In genomic region chr2:74740311-74741091, GRCm38 (mm10) we compare ENCODE assay signal across 13 mouse cellular contexts. TPM values are rescaled to one million over a fixed set of nuclear protein-coding genes. Genes with fewer than 3 reads are reported as not detected.
DNase-seq lines count a peak whose midpoint lies in the region; ATAC-seq lines count a peak whose summit lies in the region.
"Had no signal": no experiment of that assay in that cellular context is flagged by ENCODE, and none has a peak within 500 bp of the region (broad histone marks: within the 10 kb centered on the region; RNA-seq: fewer than 3 reads in every experiment).

No protein-coding gene starts in this region.

- H3K4me2 ChIP-seq in forebrain, embryonic 15.5 days (replicated peaks) = no peak overlapping the region
- peak overlapping the region; percentile 42 for H3K4me2 ChIP-seq in intestine, embryonic 16.5 days (ENCODE audit: low read depth, low read length)
- peak overlapping the region; percentile 35; the same call in 1 of the 2 replicates for H3K4me2 ChIP-seq in stomach, embryonic 15.5 days

- peaks cover 11% of the 10 kb centered on the region for H3K4me1 ChIP-seq in forebrain, embryonic 10.5 days
- peaks cover 4% of the 10 kb centered on the region; the same call in 1 of the 2 replicates for H3K4me1 ChIP-seq in forebrain, embryonic 15.5 days
- 0 out of 2 replicates have a peak, but pooled peaks cover 3% of the 10 kb centered on the region for H3K4me1 ChIP-seq in intestine, embryonic 16.5 days (ENCODE audit: control insufficient read depth, insufficient read depth, low read length)
- H3K4me1 ChIP-seq in stomach, embryonic 15.5 days = 0 out of 2 replicates have a peak, but pooled peaks cover 6% of the 10 kb centered on the region

- no peak overlapping the region for H3K9ac ChIP-seq in forebrain, embryonic 15.5 days (replicated peaks)
- H3K9ac ChIP-seq in intestine, embryonic 16.5 days (ENCODE audit: low read depth, low read length) = peak overlapping the region; percentile 37
- H3K9ac ChIP-seq in stomach, embryonic 15.5 days = no peak overlapping the region

- no peak overlapping the region for H3K27ac ChIP-seq in forebrain, embryonic 10.5 days
- H3K27ac ChIP-seq in forebrain, embryonic 15.5 days (replicated peaks) = no peak overlapping the region
- H3K27ac ChIP-seq in intestine, embryonic 16.5 days (ENCODE audit: low read length) = peak overlapping the region; percentile 26; the same call in 1 of the 2 replicates
- H3K27ac ChIP-seq in stomach, embryonic 15.5 days = no peak overlapping the region

- no peak overlapping the region for H3K4me3 ChIP-seq in forebrain, embryonic 10.5 days
- H3K4me3 ChIP-seq in forebrain, embryonic 15.5 days = no peak overlapping the region
- H3K4me3 ChIP-seq in intestine, embryonic 16.5 days (ENCODE audit: low read length) = peak overlapping the region; percentile 13
- no peak overlapping the region for H3K4me3 ChIP-seq in stomach, embryonic 15.5 days (replicated peaks)

- ATAC-seq in forebrain, embryonic 15.5 days (replicated peaks) = no peak
- ATAC-seq in intestine, embryonic 16.5 days = 0 out of 2 replicates have a peak, but pooled peaks have one; percentile 13
- no peak for ATAC-seq in stomach, embryonic 15.5 days (ENCODE audit: insufficient read depth, low FRiP score, low read depth)

- peak; percentile 54 for DNase-seq in forebrain, embryonic 10.5 days (ENCODE audit: extremely low spot score, low spot score)
- peak; percentile 48 for DNase-seq in retina, postnatal 1 day
- DNase-seq in retina, embryonic 14.5 days (ENCODE audit: low spot score) = no peak
- no peak for DNase-seq in thymus, adult 18-20 months
- no peak for DNase-seq in thymus, postnatal 4 days
- DNase-seq: B cell, adult 2 months; thymus, postnatal 36 days had no signal

- no peaks in the 10 kb centered on the region for H3K9me3 ChIP-seq in forebrain, embryonic 10.5 days
- no peaks in the 10 kb centered on the region for H3K9me3 ChIP-seq in forebrain, embryonic 15.5 days
- H3K9me3 ChIP-seq in intestine, embryonic 16.5 days (ENCODE audit: control insufficient read depth, low read length) = no peaks in the 10 kb centered on the region
- H3K9me3 ChIP-seq in stomach, embryonic 15.5 days = no peaks in the 10 kb centered on the region

- under 1% methylated on average over 43 of the region's 43 CpGs for WGBS in forebrain, embryonic 10.5 days
- WGBS in forebrain, embryonic 15.5 days = under 1% methylated on average over 43 of the region's 43 CpGs
- WGBS in intestine, embryonic 16.5 days = 5% methylated on average over 43 of the region's 43 CpGs
- WGBS in stomach, embryonic 15.5 days = 2% methylated on average over 43 of the region's 43 CpGs

- no peaks in the 10 kb centered on the region for H3K36me3 ChIP-seq in forebrain, embryonic 10.5 days (replicated peaks)
- H3K36me3 ChIP-seq in forebrain, embryonic 15.5 days = no peaks in the 10 kb centered on the region
- no peaks in the 10 kb centered on the region for H3K36me3 ChIP-seq in intestine, embryonic 16.5 days (ENCODE audit: control insufficient read depth, insufficient read depth, low read length)
- no peaks in the 10 kb centered on the region for H3K36me3 ChIP-seq in stomach, embryonic 15.5 days

- peaks cover 100% of the 10 kb centered on the region for H3K27me3 ChIP-seq in forebrain, embryonic 10.5 days (ENCODE audit: poor library complexity, severe bottlenecking)
- peaks cover 97% of the 10 kb centered on the region for H3K27me3 ChIP-seq in forebrain, embryonic 15.5 days
- peaks cover 77% of the 10 kb centered on the region for H3K27me3 ChIP-seq in intestine, embryonic 16.5 days (replicated peaks; ENCODE audit: control insufficient read depth, insufficient read depth, low read length)
- H3K27me3 ChIP-seq in stomach, embryonic 15.5 days (replicated peaks) = peaks cover 94% of the 10 kb centered on the region

RNA-seq across cellular contexts. Expression of gene Gm28230, which starts 14.0 kb away (rescaled TPM):
- polyA plus RNA-seq in forebrain, embryonic 10.5 days (2016; fragmentation: Nextera tagmentation; extraction: Ambion mirVana) = not detected in 2 replicates
- not detected in 2 replicates for polyA plus RNA-seq in forebrain, embryonic 15.5 days (2015; fragmentation: Nextera tagmentation; extraction: Ambion mirVana)
- 0.24 TPM in 1 of 2 replicates, not detected in the other for polyA plus RNA-seq in intestine, embryonic 16.5 days (2015; fragmentation: Nextera tagmentation; extraction: Ambion mirVana)
- not detected in 2 replicates for polyA plus RNA-seq in stomach, embryonic 15.5 days (2015; fragmentation: Nextera tagmentation; extraction: Ambion mirVana)
- polyA plus RNA-seq: embryonic facial prominence, embryonic 11.5 days; heart, embryonic 14.5 days; liver, embryonic 16.5 days had no signal

RNA-seq across cellular contexts. Expression of gene Hoxd1, which starts 22.3 kb away (rescaled TPM):
- not detected in 2 replicates for polyA plus RNA-seq in forebrain, embryonic 10.5 days (2016; fragmentation: Nextera tagmentation; extraction: Ambion mirVana)
- not detected in 2 replicates for polyA plus RNA-seq in forebrain, embryonic 15.5 days (2015; fragmentation: Nextera tagmentation; extraction: Ambion mirVana)
- polyA plus RNA-seq in intestine, embryonic 16.5 days (2015; fragmentation: Nextera tagmentation; extraction: Ambion mirVana) = 0.10 and 0.11 TPM in 2 replicates
- 0.13 TPM in 2 replicates for polyA plus RNA-seq in stomach, embryonic 15.5 days (2015; fragmentation: Nextera tagmentation; extraction: Ambion mirVana)
- polyA plus RNA-seq: heart, embryonic 14.5 days; liver, embryonic 16.5 days had no signal

RNA-seq across cellular contexts. Expression of gene Hoxd4, which starts 28.8 kb away (rescaled TPM):
- not detected in 2 replicates for polyA plus RNA-seq in forebrain, embryonic 10.5 days (2016; fragmentation: Nextera tagmentation; extraction: Ambion mirVana)
- not detected in 2 replicates for polyA plus RNA-seq in forebrain, embryonic 15.5 days (2015; fragmentation: Nextera tagmentation; extraction: Ambion mirVana)
- 0.91 and 0.95 TPM in 2 replicates for polyA plus RNA-seq in intestine, embryonic 16.5 days (2015; fragmentation: Nextera tagmentation; extraction: Ambion mirVana)
- polyA plus RNA-seq in stomach, embryonic 15.5 days (2015; fragmentation: Nextera tagmentation; extraction: Ambion mirVana) = 0.53 and 0.92 TPM in 2 replicates
- polyA plus RNA-seq: liver, embryonic 16.5 days had no signal

RNA-seq across cellular contexts. Expression of gene Hoxd3, which starts 28.8 kb away (rescaled TPM):
- polyA plus RNA-seq in forebrain, embryonic 10.5 days (2016; fragmentation: Nextera tagmentation; extraction: Ambion mirVana) = 0.10 TPM in 1 of 2 replicates, not detected in the other
- polyA plus RNA-seq in forebrain, embryonic 15.5 days (2015; fragmentation: Nextera tagmentation; extraction: Ambion mirVana) = not detected in 2 replicates
- 13.4 and 15.1 TPM in 2 replicates for polyA plus RNA-seq in intestine, embryonic 16.5 days (2015; fragmentation: Nextera tagmentation; extraction: Ambion mirVana)
- 14.4 and 15.8 TPM in 2 replicates for polyA plus RNA-seq in stomach, embryonic 15.5 days (2015; fragmentation: Nextera tagmentation; extraction: Ambion mirVana)

RNA-seq across cellular contexts. Expression of gene Hoxd8, which starts 36.1 kb away (rescaled TPM):
- not detected in 2 replicates for polyA plus RNA-seq in forebrain, embryonic 10.5 days (2016; fragmentation: Nextera tagmentation; extraction: Ambion mirVana)
- polyA plus RNA-seq in forebrain, embryonic 15.5 days (2015; fragmentation: Nextera tagmentation; extraction: Ambion mirVana) = 0.10 TPM in 1 of 2 replicates, not detected in the other
- polyA plus RNA-seq in intestine, embryonic 16.5 days (2015; fragmentation: Nextera tagmentation; extraction: Ambion mirVana) = 3.1 TPM in 2 replicates
- polyA plus RNA-seq in stomach, embryonic 15.5 days (2015; fragmentation: Nextera tagmentation; extraction: Ambion mirVana) = 1.9 and 3.2 TPM in 2 replicates

Comparison
In these comparisons a context has a peak if more than half of its experiments do, and no peak if none do; other contexts are left out.
1. DNase-seq: peak in forebrain, embryonic 10.5 days (single experiment) and retina, postnatal 1 day (single experiment); none in retina, embryonic 14.5 days (single experiment), thymus, adult 18-20 months (0 of 2) and thymus, postnatal 4 days (single experiment).